Mouse (Mus musculus) layer of hippocampus, postnatal 25 days (tissue): Measurements from ENCODE around the gene Ahcyl1. TPM values are rescaled to one million over a fixed set of nuclear protein-coding genes. Genes with fewer than 3 reads are reported as not detected.

Source experiments
- DNase-seq, 2 experiments: peaks; one replicate each; pipeline ENCODE4 v3.0.0; 2022; ENCODE audit warnings: mixed read lengths in 2 of 2, low spot score in 1 of 2; ENCODE audit errors: extremely low spot score in 1 of 2
- total RNA-seq, 2 experiments: library from RNA; stranded (reverse); gene quantifications; 2 replicates each; pipeline ENCODE4 v1.2.3; 2021

Ahcyl1 gene
- total RNA-seq, 2 experiments from 2014 or later: 333 to 340 TPM

- DNase-seq: no peak
Observed at GRCm38 (mm10) chr3:107622537-107622936, 73.8 kb downstream of the Ahcyl1 start.

DNA sequence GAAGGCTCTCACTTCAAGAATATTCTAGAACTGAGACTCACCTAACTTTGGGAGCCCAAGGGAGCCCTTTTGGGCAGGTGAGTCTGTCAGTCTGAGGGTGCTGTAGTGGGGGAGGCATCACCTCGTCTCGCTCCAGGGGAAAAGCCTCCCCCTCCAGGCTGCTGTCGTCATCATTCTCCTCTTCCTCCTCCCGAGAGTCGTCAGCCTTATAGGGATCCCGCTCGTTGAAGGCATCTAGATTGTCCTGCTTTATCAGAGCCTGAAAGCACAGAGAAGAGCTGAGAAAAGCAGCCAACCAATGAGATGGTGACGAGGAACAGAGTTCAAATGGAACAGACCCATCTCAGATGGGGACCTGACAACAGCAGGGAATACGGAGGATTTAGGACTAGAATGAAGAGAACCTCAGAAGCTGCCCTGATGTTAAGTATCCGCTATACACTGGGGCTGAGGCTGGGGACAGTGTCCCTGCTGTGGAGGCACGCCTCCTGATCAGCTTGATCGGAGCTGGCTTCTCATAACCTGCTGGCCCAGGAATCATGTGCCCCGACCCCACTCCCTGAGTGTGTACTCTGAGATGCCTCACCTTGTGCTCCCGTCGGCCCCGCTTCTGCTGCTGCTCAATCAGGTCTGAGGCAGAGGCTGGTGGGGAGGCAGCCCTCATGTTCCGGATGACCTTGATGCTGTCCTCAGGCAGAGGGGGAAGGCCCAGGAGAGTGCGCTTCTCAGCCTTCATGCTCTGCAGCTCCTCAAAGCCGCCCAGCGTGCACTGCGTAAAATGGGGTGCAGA lies 74.9 kb downstream of the Ahcyl1 start:
- DNase-seq: peak in 1 of 2 experiments; percentile 3

DNA sequence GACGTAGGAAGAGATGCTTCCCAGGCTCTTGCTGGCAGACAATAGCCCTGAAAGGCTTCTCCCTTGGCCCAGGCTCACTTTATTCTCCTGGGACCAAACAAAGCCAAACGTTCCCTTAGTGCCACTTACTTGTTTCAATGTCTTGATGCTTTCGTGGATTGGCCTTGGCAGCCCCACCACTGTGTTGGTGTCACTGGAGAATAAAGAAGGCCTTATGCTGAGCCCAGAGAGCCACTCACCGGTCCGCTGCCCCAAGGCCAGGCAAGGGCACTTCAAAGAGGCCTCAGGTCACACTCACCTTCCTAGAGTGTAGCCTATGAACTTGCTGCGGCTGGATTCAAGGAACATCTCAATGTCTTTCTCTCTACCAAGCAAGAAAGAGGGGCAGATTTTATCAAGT lies 76.4 kb downstream of the Ahcyl1 start:
- DNase-seq: no peak

DNA sequence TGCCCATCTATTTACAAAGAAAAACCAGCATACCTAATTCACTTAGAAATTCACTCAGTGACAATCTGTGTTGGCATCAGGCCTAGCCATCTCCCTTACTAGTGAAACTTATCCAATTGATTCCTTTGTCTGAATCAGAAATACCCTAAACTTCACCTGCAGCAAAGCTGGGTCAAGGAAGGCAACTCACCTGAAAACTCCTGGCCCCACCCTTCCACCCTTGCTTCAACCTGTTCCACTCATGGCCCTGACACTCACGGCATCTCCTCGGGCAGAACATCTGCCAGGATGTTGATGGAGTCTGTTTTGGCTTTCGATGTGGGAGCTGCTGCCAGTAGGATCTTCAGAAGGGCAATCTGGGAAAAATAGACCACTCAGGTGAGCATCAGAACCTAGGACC lies 78.6 kb downstream of the Ahcyl1 start:
- no peak for DNase-seq

Other genes with a start within 250 kb of the Ahcyl1 start
- 10 to 100 TPM; 49.5 to 52.4 TPM for gene Kcnc4, start 237.0 kb downstream of the Ahcyl1 start, total RNA-seq
- 100 to 1,000 TPM; 288 to 297 TPM for gene Slc6a17, start 178.5 kb downstream of the Ahcyl1 start, total RNA-seq
- gene Ubl4b, start 141.5 kb downstream of the Ahcyl1 start, total RNA-seq: not detected
- under 1 TPM; 0.33 to 0.47 TPM for gene Alx3, start 101.5 kb downstream of the Ahcyl1 start, total RNA-seq
- gene Gm10961, start 65.2 kb downstream of the Ahcyl1 start, total RNA-seq: not detected
- 10 to 100 TPM; 69.6 to 71.2 TPM for gene Strip1, start 64.9 kb downstream of the Ahcyl1 start, total RNA-seq
- gene Csf1, start 63.9 kb upstream of the Ahcyl1 start, total RNA-seq: 10 to 100 TPM; 17.1 to 18.6 TPM
- gene Eps8l3, start 180.7 kb upstream of the Ahcyl1 start, total RNA-seq: not detected
- gene Gstm5, start 199.3 kb upstream of the Ahcyl1 start, total RNA-seq: 100 to 1,000 TPM; 281 to 321 TPM
- 100 to 1,000 TPM; 150 to 174 TPM for gene Gstm7, start 235.3 kb upstream of the Ahcyl1 start, total RNA-seq
- gene Gstm6, start 247.2 kb upstream of the Ahcyl1 start, total RNA-seq: 10 to 100 TPM; 12.1 to 14.2 TPM